Mouse (Mus musculus): Measurements from ENCODE around the gene Syt1. TPM values are rescaled to one million over a fixed set of nuclear protein-coding genes. Genes with fewer than 3 reads are reported as not detected.

Syt1 gene
- polyA plus RNA-seq, 1 experiment from 2014 or later = 16.9 TPM

DNA sequence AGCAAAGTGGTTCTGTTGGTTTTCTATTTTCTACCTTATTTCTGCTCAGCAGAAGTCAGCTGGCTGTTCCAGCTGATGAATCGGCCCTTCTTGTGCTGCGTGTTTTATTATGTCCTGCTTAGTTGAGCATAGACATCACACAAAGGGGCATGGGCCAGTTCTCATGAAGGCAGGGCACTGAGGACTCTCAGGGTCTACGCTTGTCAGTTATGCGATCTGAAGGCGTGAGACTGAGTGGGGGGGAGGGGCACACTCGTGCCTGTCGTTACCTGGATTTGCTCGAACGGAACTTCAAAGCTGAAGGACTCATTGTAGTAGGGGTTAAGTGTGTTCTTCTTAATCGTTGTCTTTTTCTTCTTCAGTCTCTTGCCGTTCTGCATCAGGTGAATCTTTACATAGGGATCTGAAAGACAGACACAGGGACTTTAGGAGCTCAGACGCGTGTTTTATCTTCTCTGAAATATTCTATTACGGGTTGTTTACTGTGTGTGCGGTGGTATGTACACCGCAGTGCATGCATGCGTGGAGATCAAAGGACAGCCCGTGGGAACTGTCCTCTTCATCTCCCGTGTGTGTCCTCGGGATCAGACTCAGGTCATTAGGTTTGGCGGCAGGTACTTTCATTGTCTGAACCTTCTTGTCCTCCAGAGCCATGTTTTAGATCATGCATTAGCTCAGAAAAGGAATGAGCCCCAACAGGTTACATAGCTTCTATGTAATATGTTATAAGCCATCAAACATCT is 506.5 kb downstream of the Syt1 start:
- H3K4me3 ChIP-seq (ENCODE audit: low read depth, low read length) = no peak overlapping the region
- no peaks in the 10 kb centered on the region for H3K9me3 ChIP-seq (ENCODE audit: control insufficient read depth, low read length)
- H3K27ac ChIP-seq (ENCODE audit: low read depth, low read length) = no peak overlapping the region
- no peaks in the 10 kb centered on the region for H3K27me3 ChIP-seq (ENCODE audit: control insufficient read depth, insufficient read depth, low read length)
- no peak overlapping the region for H3K9ac ChIP-seq (ENCODE audit: low read length)
- WGBS = 73% methylated on average over 21 of the region's 21 CpGs
- no peaks in the 10 kb centered on the region for H3K36me3 ChIP-seq (ENCODE audit: control insufficient read depth, insufficient read depth, low read length)
- no peak overlapping the region for H3K4me2 ChIP-seq (ENCODE audit: low read depth, low read length, severe bottlenecking)
- no peak for DNase-seq (ENCODE audit: low spot score)
- no peaks in the 10 kb centered on the region for H3K4me1 ChIP-seq (replicated peaks; ENCODE audit: control insufficient read depth, insufficient read depth, low read length)
- 0 out of 2 replicates have a peak, but pooled peaks have one; percentile 57 for ATAC-seq (replicated peaks; ENCODE audit: low FRiP score)

DNA sequence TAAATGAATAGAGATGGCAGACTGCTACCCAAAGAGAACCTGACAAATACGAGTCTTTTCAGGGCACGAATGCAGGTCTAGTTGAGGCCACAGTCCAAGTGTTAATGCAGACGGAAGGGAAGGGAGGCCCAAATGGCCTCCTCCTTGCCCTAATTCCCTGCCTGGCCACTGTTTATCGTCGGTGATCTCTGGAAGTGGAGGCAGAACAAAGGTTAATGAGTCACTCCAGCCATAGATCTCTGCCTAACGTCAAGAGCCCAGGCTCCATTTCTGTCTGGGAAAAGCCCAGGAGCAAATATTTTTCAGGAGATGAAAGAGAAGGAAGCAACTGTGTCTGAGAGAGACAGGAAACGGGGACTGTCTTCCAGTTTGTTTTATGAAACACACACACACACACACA is 520.6 kb downstream of the Syt1 start:
- ATAC-seq (replicated peaks; ENCODE audit: low FRiP score) = no peak

DNA sequence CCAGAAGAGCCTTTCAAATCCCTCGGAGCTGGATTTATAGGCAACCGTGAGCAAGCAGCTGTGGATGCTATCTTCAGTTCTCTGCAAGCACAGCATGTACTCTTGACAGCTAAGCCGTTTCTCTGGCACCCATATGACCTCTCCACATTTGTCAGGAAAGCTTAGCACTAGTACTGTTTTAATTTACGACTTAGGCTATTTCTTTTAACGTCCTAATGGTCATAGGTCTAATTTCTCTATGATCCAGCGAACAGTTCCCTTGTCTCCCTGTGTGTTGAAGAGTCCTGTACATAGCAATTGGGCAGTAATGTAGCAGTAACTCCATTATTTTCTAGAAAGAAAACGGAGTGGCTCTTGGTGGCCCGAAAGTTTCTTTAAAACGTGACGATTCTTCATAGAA is 526.8 kb downstream of the Syt1 start:
- Histone ChIP-seq H3K27me3 (ENCODE audit: control insufficient read depth, insufficient read depth, low read length) (no peaks in the 10 kb centered on the region), H3K36me3 (ENCODE audit: control insufficient read depth, insufficient read depth, low read length) (no peaks in the 10 kb centered on the region), H3K4me2 (ENCODE audit: low read depth, low read length, severe bottlenecking) (no peak overlapping the region), H3K27ac (ENCODE audit: low read depth, low read length) (no peak overlapping the region), H3K9me3 (ENCODE audit: control insufficient read depth, low read length) (no peaks in the 10 kb centered on the region), H3K4me3 (ENCODE audit: low read depth, low read length) (no peak overlapping the region), H3K4me1 (replicated peaks; ENCODE audit: control insufficient read depth, insufficient read depth, low read length) (0 out of 2 replicates have a peak, but pooled peaks cover 2% of the 10 kb centered on the region), H3K9ac (ENCODE audit: low read length) (no peak overlapping the region)
- ATAC-seq (replicated peaks; ENCODE audit: low FRiP score) (no peak), DNase-seq (ENCODE audit: low spot score) (no peak)
- 88% methylated on average over 10 of the region's 10 CpGs for WGBS

More for the DNA sequence above, 520.6 kb downstream of the Syt1 start:
- Histone ChIP-seq H3K9ac (ENCODE audit: low read length) (no peak overlapping the region), H3K27ac (ENCODE audit: low read depth, low read length) (no peak overlapping the region), H3K27me3 (ENCODE audit: control insufficient read depth, insufficient read depth, low read length) (no peaks in the 10 kb centered on the region), H3K4me2 (ENCODE audit: low read depth, low read length, severe bottlenecking) (no peak overlapping the region), H3K9me3 (ENCODE audit: control insufficient read depth, low read length) (no peaks in the 10 kb centered on the region), H3K4me1 (replicated peaks; ENCODE audit: control insufficient read depth, insufficient read depth, low read length) (no peaks in the 10 kb centered on the region), H3K36me3 (ENCODE audit: control insufficient read depth, insufficient read depth, low read length) (no peaks in the 10 kb centered on the region), H3K4me3 (ENCODE audit: low read depth, low read length) (no peak overlapping the region)
- DNase-seq (ENCODE audit: low spot score) = no peak
- WGBS = 83% methylated on average over 7 of the region's 7 CpGs

DNA sequence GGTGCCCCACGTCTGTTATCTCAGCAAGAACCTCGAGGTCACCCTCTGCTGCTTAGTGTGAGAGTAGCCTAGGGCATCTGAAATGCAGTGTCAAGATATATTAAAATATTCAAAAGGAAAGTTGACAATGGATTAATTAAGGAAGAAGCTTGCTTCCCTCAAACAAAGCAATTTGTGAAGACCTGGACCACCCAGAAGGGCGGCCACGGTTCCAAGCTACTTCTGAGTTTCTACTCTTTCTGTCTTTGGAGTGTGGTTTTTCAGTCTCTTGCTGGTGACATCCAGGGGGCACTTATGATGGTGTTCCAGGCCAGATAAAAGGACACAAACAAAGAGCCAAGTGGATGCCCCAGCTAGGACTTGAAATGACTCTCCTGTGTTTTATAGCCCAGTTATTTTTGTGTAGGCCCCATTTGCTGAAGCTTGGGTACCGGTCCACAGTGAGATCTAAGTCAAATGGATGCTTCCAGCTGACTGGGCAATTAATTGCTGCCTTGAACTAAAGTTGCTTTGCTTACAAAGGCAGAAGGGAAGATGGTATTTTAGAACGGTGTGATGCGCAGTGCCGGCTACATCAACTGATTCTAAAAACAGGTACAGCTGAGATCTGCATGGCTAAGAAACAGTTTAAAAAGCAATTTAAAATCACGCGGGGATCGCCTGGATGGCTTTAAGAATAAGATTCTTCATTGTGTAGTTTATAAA is 530.5 kb downstream of the Syt1 start:
- DNase-seq (ENCODE audit: low spot score) = no peak
- ATAC-seq (replicated peaks; ENCODE audit: low FRiP score) = no peak
- Histone ChIP-seq H3K27me3 (ENCODE audit: control insufficient read depth, insufficient read depth, low read length) (no peaks in the 10 kb centered on the region), H3K27ac (ENCODE audit: low read depth, low read length) (no peak overlapping the region), H3K4me2 (ENCODE audit: low read depth, low read length, severe bottlenecking) (no peak overlapping the region), H3K4me3 (ENCODE audit: low read depth, low read length) (no peak overlapping the region), H3K9me3 (ENCODE audit: control insufficient read depth, low read length) (no peaks in the 10 kb centered on the region), H3K36me3 (ENCODE audit: control insufficient read depth, insufficient read depth, low read length) (no peaks in the 10 kb centered on the region), H3K4me1 (replicated peaks; ENCODE audit: control insufficient read depth, insufficient read depth, low read length) (0 out of 2 replicates have a peak, but pooled peaks cover 2% of the 10 kb centered on the region), H3K9ac (ENCODE audit: low read length) (no peak overlapping the region)
- 79% methylated on average over 11 of the region's 11 CpGs for WGBS

DNA sequence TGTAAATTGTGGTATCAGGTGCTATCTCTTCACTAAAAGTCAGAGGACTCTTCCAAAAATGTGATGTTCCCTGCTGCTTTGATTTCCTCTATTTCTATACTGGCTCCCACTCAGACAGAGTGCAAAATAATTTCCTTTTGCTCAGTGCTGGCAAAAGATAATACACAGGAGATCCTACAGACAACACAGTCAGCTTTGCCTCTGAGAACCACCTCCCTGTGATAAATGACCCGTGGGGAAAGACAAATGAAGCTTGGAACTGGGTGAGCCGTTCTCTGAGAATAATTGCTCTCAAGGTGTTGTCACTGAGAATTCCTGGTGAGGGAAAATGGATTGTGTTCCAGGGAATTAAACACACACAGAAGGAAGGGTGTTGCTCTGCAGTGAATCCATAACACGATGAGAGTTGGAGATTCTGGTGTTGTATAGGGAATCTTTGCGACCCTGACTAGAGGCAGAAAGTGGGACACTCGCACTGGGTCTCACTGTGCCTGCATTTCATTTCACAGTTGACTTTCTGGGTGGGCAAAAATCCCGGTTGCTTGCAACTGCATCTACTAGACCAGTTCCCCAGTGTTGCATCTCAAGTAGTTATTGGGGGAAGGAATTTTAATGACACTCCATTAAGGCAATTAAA is 540.3 kb downstream of the Syt1 start:
- Histone ChIP-seq H3K4me3 (ENCODE audit: low read depth, low read length) (no peak overlapping the region), H3K27me3 (ENCODE audit: control insufficient read depth, insufficient read depth, low read length) (no peaks in the 10 kb centered on the region), H3K4me2 (ENCODE audit: low read depth, low read length, severe bottlenecking) (no peak overlapping the region), H3K9ac (ENCODE audit: low read length) (no peak overlapping the region), H3K9me3 (ENCODE audit: control insufficient read depth, low read length) (no peaks in the 10 kb centered on the region), H3K27ac (ENCODE audit: low read depth, low read length) (no peak overlapping the region), H3K36me3 (ENCODE audit: control insufficient read depth, insufficient read depth, low read length) (no peaks in the 10 kb centered on the region), H3K4me1 (replicated peaks; ENCODE audit: control insufficient read depth, insufficient read depth, low read length) (no peaks in the 10 kb centered on the region)
- ATAC-seq (replicated peaks; ENCODE audit: low FRiP score) (no peak), DNase-seq (ENCODE audit: low spot score) (no peak)
- 38% methylated on average over 6 of the region's 6 CpGs for WGBS

DNA sequence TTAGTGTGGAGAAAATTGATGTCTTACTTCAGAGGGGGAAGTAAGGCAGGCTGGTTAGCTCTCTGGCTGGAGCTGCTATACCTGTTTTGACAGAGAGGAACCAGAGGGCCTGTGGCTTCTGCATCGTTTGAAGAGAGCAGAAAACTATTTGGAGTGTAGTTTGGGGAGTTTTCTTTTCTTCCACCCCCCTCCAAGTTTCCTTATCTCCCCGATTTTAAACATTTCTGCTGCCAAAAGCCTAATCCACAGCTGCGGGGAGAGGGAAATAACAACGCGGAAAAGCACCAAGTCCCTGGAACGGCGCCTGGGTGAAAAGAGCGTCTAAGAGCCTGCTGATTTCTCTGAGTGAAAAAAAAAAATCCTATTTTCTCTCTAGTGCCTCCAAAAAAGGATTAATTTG is 544.2 kb downstream of the Syt1 start:
- DNase-seq (ENCODE audit: low spot score) (no peak), ATAC-seq (replicated peaks; ENCODE audit: low FRiP score) (no peak)
- H3K27me3 ChIP-seq (ENCODE audit: control insufficient read depth, insufficient read depth, low read length) = no peaks in the 10 kb centered on the region
- no peak overlapping the region for H3K4me2 ChIP-seq (ENCODE audit: low read depth, low read length, severe bottlenecking)
- no peak overlapping the region for H3K27ac ChIP-seq (ENCODE audit: low read depth, low read length)
- no peaks in the 10 kb centered on the region for H3K9me3 ChIP-seq (ENCODE audit: control insufficient read depth, low read length)
- 71% methylated on average over 8 of the region's 8 CpGs for WGBS
- no peaks in the 10 kb centered on the region for H3K4me1 ChIP-seq (replicated peaks; ENCODE audit: control insufficient read depth, insufficient read depth, low read length)
- H3K9ac ChIP-seq (ENCODE audit: low read length) = no peak overlapping the region
- H3K4me3 ChIP-seq (ENCODE audit: low read depth, low read length) = no peak overlapping the region
- no peaks in the 10 kb centered on the region for H3K36me3 ChIP-seq (ENCODE audit: control insufficient read depth, insufficient read depth, low read length)

DNA sequence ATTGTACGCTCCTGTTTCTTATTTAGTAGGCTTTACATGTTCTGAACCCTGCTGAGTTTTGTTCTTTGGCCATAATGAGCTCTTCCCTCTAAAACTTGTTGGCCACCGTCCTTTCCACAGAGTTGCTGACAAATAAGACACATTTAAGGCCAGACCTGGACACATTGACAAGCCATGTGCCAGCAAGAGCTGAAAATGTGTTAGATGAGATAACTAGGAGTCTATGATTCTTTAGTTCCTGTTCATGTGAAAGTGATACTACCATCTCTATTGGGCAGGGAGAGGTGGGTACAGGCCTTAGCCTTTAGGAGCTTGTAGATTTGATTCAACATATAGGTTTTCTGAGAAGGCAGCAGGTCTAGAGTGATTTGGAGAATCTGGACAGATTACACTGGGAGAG is 548.9 kb downstream of the Syt1 start:
- WGBS = 68% methylated on average over 2 of the region's 2 CpGs
- H3K36me3 ChIP-seq (ENCODE audit: control insufficient read depth, insufficient read depth, low read length) = no peaks in the 10 kb centered on the region

DNA sequence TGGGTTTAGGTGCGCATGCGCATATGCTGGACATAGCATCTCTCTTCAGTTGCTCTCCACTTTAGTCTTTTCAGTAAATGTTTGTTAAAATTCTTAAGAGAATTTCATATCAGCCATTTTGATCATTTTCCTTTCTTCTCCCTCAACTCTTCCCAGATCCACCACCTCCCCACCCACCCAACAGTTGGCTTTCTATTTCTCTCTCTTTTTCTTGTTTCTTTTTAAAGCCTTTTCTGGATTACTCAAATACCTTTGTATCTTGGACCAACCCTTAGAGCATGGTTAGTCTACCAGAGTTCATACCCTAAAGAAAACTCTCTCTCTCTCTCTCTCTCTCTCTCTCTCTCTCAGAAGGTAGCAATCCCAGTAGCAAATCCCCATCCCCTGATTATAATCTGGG is 553.7 kb downstream of the Syt1 start:
- H3K4me3 ChIP-seq (ENCODE audit: low read depth, low read length) = no peak overlapping the region
- no peak overlapping the region for H3K4me2 ChIP-seq (ENCODE audit: low read depth, low read length, severe bottlenecking)
- WGBS = 98% methylated on average over 2 of the region's 2 CpGs
- H3K27ac ChIP-seq (ENCODE audit: low read depth, low read length) = no peak overlapping the region
- no peak for DNase-seq (ENCODE audit: low spot score)
- no peak overlapping the region for H3K9ac ChIP-seq (ENCODE audit: low read length)
- no peaks in the 10 kb centered on the region for H3K36me3 ChIP-seq (ENCODE audit: control insufficient read depth, insufficient read depth, low read length)
- no peaks in the 10 kb centered on the region for H3K27me3 ChIP-seq (ENCODE audit: control insufficient read depth, insufficient read depth, low read length)
- no peaks in the 10 kb centered on the region for H3K9me3 ChIP-seq (ENCODE audit: control insufficient read depth, low read length)
- H3K4me1 ChIP-seq (replicated peaks; ENCODE audit: control insufficient read depth, insufficient read depth, low read length) = no peaks in the 10 kb centered on the region
- no peak for ATAC-seq (replicated peaks; ENCODE audit: low FRiP score)

More for the DNA sequence above, 548.9 kb downstream of the Syt1 start:
- no peaks in the 10 kb centered on the region for H3K9me3 ChIP-seq (ENCODE audit: control insufficient read depth, low read length)
- H3K4me1 ChIP-seq (replicated peaks; ENCODE audit: control insufficient read depth, insufficient read depth, low read length) = no peaks in the 10 kb centered on the region
- DNase-seq (ENCODE audit: low spot score) (no peak), ATAC-seq (replicated peaks; ENCODE audit: low FRiP score) (no peak)
- no peaks in the 10 kb centered on the region for H3K27me3 ChIP-seq (ENCODE audit: control insufficient read depth, insufficient read depth, low read length)
- H3K9ac ChIP-seq (ENCODE audit: low read length) = no peak overlapping the region
- no peak overlapping the region for H3K4me2 ChIP-seq (ENCODE audit: low read depth, low read length, severe bottlenecking)
- H3K4me3 ChIP-seq (ENCODE audit: low read depth, low read length) = no peak overlapping the region
- H3K27ac ChIP-seq (ENCODE audit: low read depth, low read length) = no peak overlapping the region
